Mouse (Mus musculus) spleen, postnatal 36 days (tissue): ENCODE data around the gene Olfr924.
"Not testable (repeated sequence)": the region's sequence is repeated elsewhere in the genome, so short reads cannot be mapped to it uniquely, and the experiment has no call there.

Source experiments
- DNase-seq, 2 experiments: peaks; one replicate each; pipeline ENCODE4 v3.0.0; 2022; ENCODE audit warnings: low spot score in 2 of 2, mixed read lengths in 1 of 2

Olfr924 gene

GRCm38 (mm10) chr9:38844149-38844548 lies at the start of gene Olfr924:
Gene Olfr924, plus strand, starts transcription at chr9:38844449.
- DNase-seq: no peak

- no peak for DNase-seq
Observed at GRCm38 (mm10) chr9:38805696-38806095, 38.6 kb upstream of the Olfr924 start.

- no peak for DNase-seq
Observed at GRCm38 (mm10) chr9:38814314-38814713, 29.9 kb upstream of the Olfr924 start, which contains the start of gene Olfr922. Gene Olfr922, plus strand, starts transcription at chr9:38814614.

DNA sequence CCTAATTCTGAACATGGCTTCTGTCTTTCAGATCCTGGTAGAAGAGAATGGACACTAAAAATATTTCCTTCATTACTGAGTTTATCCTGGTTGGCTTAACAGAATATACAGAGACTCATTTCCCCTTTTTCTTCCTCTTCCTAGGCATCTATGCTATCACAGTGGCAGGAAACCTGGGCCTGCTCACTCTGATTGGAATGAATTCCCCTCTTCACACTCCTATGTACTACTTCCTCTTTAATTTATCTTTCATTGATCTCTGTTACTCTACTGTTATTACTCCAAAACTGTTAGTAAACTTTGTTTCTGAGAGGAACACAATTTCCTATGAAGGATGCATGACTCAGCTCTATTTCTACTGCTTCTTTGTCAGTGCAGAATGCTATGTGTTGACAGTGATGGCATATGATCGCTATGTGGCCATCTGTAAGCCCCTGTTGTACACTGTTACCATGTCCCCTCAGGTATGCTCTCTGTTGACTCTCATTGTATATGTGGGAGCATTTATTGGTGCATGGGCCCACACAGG lies 28.7 kb upstream of the Olfr924 start:
- DNase-seq: no peak

DNA sequence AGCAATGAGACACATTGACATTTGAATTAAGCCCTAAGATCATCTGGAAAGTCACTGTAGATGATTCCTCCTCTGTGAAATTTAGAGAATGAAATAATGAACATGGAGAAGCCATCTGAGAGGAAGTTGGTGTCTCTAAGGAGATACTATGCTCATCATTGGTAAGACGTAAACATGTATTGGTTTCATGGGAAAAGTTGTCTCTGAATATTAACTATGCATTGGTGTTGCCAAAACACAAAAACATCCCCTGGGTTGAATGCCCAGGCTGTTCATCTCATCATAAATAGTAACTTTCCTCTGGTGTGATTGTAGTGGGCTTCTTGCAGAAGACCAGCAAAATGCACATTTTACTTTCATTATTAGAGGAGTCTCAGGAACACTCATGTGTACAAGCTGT lies 18.0 kb upstream of the Olfr924 start, which contains the start of gene Olfr923:
TSS of gene Olfr923 (plus strand) at position 301 of the 400 bp plus-strand sequence.
- no peak for DNase-seq

- no peak for DNase-seq
Observed at GRCm38 (mm10) chr9:38833027-38833426, 11.2 kb upstream of the Olfr924 start.

DNA sequence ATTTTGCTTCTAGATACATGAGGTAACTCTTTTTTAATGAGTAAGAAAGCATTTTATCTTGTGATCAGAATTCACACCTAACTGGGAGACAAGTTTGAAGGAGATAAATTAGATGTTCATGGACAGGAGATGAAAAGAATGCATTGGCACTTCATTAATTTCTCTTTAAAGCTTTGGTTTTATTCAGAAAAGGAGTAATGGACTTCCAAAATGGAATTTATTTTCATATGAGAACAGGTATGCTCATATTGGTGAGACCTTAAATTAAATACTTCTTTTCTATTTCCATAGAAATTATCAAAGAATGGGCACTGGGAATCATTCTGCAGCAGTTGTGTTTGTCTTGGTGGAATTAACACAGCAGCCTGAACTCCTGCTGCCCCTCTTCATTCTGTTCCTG lies 10.5 kb downstream of the Olfr924 start, which contains the start of gene Olfr26:
TSS of gene Olfr26 (plus strand) at position 301 of the 400 bp plus-strand sequence.
- DNase-seq: no peak

- not testable (repeated sequence) for DNase-seq
Observed at GRCm38 (mm10) chr9:38874880-38875279, 30.6 kb downstream of the Olfr924 start.

GRCm38 (mm10) chr9:38876826-38877225 lies 32.6 kb downstream of the Olfr924 start, which contains the start of gene Olfr926:
Gene Olfr926, plus strand, starts transcription at chr9:38877126.
- no peak for DNase-seq
